ENCODE assay signal across 14 mouse cellular contexts in genomic region chr16:28631721-28632120, GRCm38 (mm10).
"Had no signal": no experiment of that assay in that cellular context is flagged by ENCODE, and none has a peak within 500 bp of the region (broad histone marks: within the 10 kb centered on the region; RNA-seq: fewer than 3 reads in every experiment).

No protein-coding gene starts in this region.

- H3K9me3 ChIP-seq: limb, embryonic 15.5 days; liver, embryonic 12.5 days; midbrain, embryonic 10.5 days; neural tube, embryonic 15.5 days had no signal

- H3K27ac ChIP-seq: limb, embryonic 15.5 days; liver, embryonic 12.5 days; midbrain, embryonic 10.5 days; neural tube, embryonic 15.5 days; stomach, postnatal 0 days had no signal

- H3K9ac ChIP-seq: limb, embryonic 15.5 days; liver, embryonic 12.5 days; lung, embryonic 14.5 days; neural tube, embryonic 15.5 days had no signal

- H3K36me3 ChIP-seq: limb, embryonic 15.5 days; liver, embryonic 12.5 days; midbrain, embryonic 10.5 days; neural tube, embryonic 15.5 days had no signal

- H3K4me1 ChIP-seq: limb, embryonic 15.5 days; liver, embryonic 12.5 days; midbrain, embryonic 10.5 days; neural tube, embryonic 15.5 days had no signal

- ATAC-seq: liver, embryonic 12.5 days had no signal

- H3K4me3 ChIP-seq: limb, embryonic 15.5 days; liver, embryonic 12.5 days; midbrain, embryonic 10.5 days; myocyte; neural tube, embryonic 15.5 days had no signal

- H3K4me2 ChIP-seq: limb, embryonic 15.5 days; liver, embryonic 12.5 days; lung, embryonic 14.5 days; neural tube, embryonic 15.5 days had no signal

- H3K27me3 ChIP-seq: limb, embryonic 15.5 days; liver, embryonic 12.5 days; neural tube, embryonic 15.5 days had no signal

- DNase-seq: kidney, postnatal 14 days; lung, embryonic 14.5 days; lung, postnatal 10 days; lung, postnatal 4 days; midbrain, embryonic 14.5 days; right cerebral cortex, adult 18-20 months; right cerebral cortex, postnatal 25 days; thymus, postnatal 36 days had no signal
